Mouse (Mus musculus) liver (tissue): ENCODE data around the gene Top2a.

Source experiments
- DNase-seq: peaks from one replicate; pipeline ENCODE4 v3.0.0-alpha.2; 2020; ENCODE audit warnings: mixed read lengths

The Top2a gene

DNA sequence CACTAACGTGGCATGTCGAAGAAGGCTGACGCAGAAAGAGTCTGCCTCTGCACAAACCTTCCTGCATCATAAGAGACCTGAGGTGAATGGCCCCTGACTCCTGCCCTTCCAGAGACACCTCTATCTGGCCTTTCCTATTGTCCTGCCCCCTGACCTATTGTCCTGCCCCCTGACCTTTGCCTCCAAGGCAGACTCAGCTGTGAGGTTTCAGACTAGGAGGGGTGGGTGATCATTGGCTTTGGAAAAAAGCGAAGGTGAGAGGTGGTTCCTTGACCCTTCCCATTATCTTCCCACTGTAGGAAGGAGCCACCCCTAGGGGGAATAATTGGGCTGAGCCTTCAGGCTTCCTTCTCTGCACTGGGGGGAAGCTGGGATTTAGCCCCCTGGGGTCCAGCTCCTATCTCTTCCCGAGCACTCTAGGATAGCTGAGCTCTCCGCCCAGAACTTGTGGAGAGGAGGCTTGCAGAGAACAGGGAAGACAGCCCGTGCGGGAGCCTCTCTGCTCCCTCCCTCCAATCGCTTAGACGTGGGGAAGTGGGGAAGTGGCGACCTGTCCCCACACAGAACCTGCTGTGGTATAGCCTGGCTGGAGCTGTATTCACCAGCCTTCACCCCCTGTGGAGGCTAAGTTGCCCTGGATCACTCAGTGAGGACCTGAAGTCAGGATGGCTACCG is 61.4 kb downstream of the Top2a start:
- DNase-seq: no peak

DNA sequence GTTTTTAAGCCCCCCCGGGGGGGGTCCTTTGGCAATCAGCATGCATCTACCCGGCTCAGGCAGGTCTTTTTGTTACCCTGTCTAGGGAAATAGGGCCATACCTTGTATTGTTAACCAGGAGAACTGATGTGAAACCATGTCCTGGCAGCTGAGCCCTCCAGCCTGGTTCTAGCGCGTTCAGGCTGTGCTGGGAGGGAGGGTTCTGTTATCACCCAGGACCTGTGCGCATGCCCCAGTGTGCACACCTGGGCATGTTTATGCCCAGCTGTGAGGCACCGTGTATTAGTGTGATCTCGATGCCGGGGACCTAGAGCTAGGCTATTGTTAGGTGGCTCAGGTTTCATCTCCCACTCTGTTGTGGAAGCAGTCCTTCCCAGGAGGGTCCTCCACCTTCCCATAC is 62.2 kb downstream of the Top2a start:
- no peak for DNase-seq

DNA sequence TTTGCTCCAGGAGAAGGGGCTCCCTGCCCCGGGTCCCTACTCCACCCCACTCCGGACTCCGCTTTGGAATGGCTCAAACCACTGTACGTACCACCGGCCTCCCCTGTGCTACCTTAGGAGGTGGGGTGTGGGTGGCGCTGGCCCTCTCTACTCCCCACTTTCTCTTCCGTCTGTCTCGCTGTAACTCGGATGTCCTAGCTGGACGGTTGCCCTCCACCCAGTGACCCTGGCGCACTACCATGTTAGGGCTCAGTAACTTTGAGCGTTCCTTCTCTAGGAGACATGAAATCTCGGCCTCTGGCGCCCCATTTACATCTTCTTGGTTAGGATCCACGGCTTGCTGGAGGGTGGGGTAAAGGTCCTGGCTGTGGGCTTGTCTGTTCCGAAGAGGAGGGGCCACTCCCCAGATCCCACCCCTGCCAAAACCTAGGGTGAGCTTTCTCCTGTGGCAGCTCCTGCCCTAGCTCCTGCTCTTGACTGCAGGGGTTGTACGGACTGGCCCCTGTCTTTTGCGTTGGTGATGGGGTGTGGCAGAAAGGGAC is 62.9 kb downstream of the Top2a start:
- no peak for DNase-seq

DNA sequence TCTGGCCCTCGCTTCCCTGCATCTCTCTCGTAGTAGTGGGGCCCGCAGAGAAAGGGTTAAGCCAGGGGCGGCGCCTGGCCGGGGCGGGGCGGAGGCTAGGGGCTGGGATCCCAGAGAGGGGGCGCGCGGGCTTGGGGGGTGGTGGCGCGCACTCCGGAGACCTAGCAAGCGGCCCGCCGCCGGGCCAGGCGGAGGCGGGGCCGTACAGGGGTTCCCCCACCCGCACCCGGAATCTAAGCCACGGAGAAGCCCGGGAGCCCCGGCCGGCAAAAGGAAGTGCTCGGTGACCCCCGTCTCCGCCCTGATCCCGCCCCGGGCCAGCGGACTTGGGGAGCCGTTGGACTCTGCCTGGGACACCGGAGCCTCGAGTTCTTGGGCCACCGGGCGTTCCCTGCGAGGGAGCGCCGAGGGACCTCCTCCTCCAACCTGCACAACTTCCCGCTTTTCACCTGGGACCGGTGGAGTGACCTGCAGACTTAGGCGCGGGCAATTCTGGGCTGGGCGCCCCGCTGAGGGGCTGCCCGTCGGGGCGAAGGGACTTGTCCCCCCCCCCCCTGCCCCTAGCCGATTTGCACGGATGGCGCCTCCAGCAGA is 63.6 kb downstream of the Top2a start:
- peak; percentile 77 for DNase-seq

DNA sequence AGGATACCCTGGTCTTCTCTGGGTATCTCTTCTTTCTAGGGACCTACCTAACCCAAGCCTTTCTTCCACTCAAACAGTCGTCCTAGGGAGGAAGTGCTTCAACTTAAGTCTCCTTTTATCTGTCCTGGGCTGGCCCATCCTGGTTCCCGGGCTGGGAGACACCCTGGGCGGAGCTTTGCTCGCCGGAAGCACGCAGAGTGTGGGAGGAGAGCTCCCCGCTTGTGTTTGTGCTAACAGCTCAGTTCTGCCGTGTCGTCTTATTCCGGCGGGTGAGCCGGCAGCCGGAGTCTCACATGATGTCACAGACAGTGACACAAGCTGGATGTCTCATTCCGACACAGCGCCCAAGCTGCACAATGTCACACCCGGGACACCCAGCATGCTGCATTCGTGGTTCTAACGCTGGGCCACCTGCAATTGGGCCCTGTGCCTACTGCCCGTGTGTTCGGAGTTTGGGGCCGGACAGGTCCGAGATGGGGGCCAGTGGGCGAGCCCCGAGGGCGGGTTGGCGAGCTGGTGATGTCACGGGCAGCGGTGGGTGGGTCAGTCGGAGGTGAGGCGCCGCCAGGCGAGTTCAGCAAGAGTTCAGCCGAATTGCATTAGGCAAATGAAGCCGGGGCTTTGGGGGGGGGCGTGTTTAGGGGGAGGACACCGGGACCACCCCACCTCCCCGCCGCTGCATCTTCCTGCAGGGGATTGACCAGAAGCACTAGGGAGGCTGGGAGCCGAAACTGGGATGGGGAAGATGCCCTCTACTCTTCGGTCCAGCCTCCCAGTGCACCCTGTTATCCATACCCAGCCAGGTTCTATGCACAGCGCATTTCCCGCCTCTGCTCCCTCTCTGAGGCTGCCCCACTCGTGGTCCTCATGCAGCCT is 64.3 kb downstream of the Top2a start:
- peak; percentile 85 for DNase-seq

DNA sequence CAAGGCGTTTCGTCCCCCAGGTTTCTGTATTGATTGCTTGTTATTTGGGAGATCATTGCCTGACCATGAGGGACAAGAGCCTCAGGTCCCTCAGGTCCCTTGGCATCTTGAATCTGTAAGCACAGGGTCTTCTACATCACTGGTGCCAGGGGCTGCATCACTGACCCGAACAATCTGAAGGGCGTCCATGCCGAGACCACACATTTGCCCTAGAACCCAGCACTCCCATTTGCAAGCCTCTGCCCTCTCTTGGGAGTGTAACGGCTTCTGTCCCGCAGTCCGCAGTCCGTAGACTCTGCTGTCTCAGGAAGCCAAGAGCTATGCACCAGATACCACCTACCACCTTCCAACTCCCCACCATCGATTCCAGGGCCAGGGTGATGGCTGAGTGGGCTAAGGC is 67.6 kb downstream of the Top2a start:
- no peak for DNase-seq

DNA sequence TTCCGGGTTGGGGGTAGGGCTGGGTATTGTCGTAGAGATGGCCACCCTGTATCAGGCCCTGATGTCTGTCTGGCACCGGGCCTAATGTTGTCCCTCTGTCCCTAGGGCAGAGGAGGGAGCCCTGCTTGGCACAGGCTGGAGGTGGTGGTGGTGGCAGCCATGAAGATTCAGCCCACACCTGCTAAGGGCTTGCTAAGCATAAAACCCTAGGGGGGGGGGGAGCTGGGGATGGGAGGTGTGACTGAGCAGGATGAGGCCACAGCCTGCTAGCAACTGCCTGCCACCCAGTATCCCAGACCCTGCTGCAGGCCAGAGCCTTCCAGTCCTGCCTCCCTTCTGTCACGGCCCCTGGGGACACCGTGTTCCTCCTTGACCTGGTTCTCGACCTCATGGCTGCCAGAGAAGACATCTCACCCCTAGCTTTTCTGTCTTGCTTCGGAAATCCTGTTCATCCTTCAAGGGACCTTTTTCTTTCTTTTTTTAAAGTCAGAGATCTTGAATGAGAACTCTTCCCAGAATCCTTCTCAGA is 68.2 kb downstream of the Top2a start:
- DNase-seq: no peak

DNA sequence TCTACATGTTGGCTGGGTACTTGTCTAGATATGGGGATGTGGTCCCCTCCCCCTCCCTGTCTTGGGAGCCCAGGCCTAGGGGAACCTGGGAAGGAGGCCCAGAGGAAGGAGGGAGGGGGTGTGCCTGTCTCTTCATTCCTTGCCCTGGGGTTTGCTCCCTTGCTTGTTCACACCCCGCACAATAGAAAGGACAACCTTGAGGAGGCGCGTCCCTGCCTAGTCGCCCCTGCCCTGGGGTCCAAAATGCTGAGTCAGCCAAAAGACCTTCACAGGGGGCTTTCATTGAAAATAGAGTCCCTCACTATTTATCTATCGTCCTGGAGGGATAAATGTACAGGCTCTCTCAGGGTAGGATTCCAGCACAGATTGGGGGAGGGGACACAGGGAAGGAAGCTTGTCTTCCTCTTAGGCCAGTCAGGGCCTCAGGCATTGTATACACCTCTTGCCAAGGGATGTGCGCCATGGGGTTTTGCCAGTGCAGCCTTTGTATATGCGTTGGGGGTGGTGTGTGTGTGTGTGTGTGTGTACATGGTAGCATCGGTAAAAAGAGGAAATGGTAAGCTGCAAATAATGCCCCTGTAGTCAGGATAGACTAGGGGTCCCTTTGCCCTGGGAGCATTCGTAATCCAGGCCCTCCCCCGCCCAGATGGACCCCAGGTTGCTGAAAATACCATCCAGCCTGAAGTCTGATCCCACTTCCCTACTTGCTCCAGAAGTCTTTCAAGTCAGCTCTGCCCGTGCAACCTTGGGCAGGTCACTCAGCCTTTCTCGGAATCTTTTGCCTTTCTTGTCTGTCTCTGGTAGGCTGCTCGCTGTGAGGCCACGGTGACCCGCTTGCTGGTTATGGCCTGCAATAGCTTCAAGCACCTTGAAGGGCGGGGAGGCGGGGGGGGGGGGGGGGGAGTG is 68.9 kb downstream of the Top2a start:
- no peak for DNase-seq

DNA sequence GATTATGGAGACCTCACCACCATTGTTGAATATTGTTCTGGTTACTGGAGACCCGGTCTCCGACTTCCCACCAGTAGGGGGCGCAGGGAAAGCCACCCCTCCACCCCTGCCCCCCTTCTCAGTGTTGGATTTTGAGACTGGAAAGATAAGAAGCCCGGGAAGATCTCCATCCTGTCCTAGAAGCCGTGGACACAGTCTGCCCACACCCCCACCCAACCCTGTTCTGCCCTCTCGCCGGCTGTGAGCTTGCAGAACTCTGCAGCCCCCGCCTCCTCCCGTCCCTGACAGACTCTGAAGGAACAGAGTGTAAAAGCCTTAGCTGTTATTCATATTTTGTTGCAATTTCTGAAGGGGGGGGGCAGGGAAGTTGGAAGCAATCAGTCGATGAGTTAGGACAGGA is 69.6 kb downstream of the Top2a start:
- peak; percentile 71 for DNase-seq

DNA sequence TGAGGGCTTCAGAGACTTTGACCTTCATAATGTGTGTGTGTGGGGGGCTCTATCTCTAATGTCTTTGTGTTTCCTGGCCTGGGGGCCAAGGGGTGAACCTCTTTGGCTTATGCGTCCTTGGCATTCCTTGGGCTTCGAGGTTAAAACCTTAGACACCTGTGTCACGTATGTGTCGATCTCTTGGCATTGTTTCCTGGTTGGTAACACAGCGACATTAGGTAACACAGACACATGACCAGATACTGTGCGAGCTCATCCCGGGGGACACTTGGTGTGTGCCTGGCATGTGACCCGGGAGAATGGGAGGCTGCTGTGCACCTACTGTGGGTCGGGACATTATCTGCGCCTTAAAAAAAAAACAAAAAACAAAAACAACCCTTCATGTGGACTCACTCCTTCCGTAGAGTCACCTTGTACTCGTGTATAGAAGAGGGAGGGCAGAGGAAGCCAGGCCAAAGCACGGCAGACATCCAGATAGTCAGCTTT is 70.1 kb downstream of the Top2a start:
- DNase-seq: no peak

DNA sequence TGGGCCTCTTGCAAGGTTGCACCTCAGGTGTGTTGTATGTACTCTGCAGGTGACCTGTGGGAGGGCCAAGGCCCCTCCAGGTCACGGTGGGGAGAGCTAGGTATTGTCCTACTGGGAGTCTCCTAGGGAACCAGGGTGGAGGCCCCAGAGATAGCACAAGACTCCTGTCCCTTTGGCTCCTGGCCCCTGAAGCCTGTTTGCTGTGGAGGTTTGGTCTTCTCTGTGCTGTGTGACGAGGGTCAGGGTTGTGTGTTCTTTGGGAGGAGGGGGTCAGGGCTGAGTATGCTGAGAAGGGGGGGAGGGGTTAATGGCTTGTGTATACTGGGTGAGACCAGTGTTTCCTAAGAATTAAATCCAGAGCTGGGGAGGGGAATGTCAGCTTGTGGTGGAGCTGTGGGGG is 70.6 kb downstream of the Top2a start:
- no peak for DNase-seq

DNA sequence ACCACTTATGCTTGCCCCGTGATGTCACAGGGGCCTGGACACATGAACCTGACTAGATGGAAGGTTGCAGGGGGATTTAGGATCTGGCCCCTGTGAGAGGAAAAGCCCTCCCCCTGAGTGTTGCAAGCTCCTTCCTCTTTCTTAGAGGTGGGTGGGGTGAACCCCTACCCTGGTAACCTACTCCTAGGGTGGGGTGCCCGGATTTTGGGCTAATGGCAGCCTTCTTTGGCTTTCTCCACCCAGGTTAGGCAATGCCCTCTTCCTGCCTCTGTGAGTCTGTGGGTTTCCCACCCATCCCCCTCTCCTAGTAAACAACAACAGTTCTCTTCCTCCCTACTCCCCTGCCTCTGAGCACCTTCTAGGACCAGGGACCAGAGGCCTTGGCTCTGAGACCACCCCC is 71.3 kb downstream of the Top2a start:
- DNase-seq: no peak

DNA sequence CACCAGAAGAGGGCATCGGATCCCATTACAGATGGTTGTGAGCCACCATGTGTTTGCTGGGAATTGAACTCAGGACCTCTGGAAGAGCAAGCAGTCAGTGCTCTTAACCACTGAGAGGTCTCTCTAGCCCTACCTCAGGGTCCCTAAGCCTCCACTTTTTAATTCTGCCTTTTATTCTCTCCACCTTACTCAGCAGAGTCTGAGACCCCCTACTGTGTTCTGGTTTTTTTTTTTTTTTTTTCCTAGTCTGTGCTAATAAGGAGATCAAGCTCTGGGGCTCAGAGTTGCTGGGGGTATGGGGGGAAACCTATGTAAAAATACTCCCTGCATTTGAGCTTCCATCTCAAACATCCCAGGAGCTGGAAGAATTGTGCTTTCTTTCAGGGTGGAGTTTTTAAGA is 71.9 kb downstream of the Top2a start:
- DNase-seq: no peak

DNA sequence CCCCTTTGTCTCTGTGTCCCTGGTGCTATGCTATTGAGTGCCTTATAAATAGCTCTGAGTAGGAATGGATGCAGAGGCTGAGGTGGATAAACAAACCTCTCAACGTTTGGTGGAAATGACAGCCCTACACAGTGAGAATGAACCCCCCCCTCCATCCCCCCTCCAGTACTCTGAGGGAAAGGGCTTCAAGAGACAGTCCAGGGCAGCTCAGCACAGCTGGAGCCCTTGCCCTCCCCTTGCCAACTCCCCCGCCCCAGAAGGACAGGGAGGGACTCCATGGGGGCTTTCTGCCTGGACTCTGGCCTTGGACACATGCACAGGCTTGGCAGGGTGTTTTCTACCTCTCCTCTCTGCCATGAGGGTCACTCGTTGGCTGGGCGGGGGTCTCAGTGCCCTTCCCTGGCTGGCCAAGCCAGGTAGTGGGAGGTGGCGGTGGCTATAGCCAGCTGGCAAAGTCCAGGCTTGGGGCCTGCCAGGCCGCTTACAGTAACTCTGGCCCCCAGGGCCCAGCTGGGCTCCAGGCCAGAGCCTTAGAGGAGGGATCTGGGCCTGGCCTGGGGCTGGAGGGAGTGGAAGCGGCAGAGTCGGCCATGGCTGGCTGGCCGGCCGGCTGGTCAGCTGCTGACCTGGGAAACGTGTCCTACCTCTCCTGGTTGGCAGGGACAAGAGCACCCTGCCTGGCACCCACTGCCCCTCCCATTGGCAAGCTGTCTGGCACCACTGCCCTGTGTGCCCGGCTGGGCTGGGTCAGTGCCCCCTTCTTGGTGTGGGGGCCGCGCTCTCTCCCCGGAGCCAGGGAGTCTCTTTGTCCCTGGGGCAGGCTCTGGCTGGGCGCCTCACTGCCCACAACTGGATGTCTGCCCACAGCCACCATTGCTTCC is 72.7 kb downstream of the Top2a start:
- no peak for DNase-seq

DNA sequence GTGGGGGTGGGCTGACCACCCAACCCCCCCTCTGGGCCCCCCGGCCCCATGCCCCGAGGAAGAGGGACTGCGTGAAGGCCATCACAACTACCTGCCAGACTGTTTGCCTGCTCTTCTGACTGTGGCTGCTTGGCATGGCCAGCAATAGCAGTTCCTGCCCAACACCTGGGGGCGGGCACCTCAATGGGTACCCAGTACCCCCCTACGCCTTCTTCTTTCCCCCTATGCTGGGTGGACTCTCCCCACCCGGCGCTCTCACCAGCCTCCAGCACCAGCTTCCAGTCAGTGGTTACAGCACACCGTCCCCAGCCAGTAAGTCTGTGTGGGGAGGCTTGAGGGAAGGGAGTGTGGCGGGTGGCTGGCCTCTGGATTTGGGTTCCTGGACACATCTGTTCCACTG is 73.5 kb downstream of the Top2a start:
- no peak for DNase-seq

DNA sequence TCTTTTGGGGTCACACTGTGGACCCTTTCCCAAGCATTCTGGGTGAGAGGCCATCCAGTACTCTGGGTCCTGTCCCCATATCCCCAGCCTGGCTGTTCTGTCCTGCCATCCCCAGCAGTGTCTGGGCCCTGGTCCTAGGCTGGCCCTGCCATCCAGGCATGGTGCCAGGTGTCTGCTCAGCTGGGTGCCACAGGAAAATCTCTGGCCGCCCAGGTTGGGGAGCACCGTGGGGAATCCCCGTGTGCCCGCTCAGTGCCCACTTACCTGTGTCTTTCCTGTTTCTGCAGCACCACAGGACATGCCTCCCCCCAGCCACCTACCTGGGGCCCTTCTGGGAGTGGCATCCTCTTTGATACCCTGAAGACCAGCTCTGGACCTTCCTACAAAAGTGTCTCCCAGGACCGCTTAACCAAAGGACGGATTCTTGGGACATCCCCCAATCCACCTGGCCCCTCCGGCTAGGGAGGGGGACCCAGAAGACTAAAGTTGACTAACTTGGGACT is 74.0 kb downstream of the Top2a start:
- DNase-seq: no peak

DNA sequence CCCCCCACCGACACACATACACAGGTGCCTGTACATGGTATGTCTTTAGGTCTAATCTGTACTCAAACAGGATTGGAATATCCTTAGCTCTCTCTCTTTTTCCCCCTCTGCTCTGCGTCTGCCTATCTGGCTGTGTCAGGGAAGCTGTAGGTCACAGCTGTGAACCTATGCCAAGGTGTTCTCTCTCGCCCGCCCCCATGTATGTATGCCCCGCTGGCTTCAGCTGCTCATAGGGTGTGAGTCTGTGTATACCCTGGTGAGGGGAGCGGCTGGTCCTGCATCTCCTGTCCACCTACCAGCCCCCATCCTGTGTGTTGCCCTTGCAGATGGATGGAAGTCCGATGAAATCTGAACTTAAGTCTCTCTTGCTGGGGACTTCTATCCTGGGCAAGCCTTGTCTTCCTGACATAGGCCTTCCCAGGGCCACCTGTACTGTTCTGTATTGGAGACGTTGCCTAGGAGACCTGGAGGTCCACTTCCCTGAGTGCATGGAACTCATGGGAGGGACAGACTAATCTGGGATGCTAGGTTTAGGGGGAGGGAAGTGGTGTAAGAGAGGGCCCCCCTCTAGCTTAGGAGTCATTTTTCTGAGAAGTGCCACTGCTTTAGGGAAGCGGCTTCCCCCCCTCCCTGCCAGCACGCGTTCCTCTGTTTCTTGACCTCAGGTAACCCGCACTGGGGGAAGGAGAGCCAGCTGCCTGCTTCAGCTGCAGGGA is 74.6 kb downstream of the Top2a start:
- DNase-seq: no peak

DNA sequence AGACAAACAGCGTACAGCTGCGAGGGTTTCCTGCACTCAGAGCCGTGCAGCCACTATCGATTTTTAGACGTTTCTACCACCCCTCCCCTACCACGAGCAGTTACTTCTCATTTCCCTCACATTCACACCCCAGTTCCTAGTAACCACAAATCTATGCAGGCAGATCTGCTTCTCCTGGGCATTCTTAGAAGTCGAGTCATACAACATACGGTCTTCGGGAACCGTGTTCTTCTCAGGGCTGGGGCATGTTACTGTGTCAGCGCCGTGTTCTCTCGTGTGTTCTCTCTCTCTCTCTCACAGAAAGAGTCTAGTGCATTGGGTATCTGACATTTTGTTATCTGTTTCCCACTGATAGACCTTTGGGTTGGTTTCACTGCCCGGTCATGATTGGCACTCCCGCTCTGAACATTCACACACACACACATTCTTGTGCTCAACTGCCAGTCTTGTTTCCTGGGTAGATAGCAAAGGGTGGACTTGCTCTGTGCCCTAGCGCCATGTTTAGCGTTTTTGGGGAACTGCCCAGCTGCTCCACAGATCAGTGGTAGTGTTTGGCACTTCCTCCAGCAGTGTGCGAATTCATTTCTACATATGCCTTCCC is 75.9 kb downstream of the Top2a start:
- DNase-seq: no peak

DNA sequence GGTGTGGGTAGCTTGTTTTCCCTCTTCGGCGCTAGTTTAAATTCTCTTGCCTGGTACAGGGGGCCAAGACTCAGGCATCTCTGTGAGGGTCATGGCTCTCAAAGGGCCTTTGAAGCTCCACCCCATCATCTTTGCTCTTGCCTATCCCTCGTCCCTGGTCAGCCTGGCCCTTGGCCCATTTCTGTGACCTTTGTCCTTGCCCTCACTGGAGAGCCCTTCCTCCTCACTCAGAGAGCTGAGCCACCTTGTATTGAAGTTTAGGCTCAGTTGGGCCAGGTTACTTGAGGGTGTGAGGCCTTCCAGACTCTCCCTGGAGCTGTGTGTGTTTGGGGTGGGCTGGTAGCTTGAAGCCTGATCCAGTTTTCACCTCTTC is 78.4 kb downstream of the Top2a start:
- DNase-seq: no peak
